Mouse (Mus musculus) heart, postnatal 0 days (tissue): ENCODE data around the gene Igsf9.

Experiments used
- CTCF ChIP-seq: IDR thresholded peaks from 2 replicates; pipeline ENCODE4 v1.5.1; 2016; ENCODE audit warnings: antibody characterized with exemption, control low read depth, low read depth
- EP300 ChIP-seq: IDR thresholded peaks from 2 replicates; pipeline ENCODE4 v1.6.1; 2016; ENCODE audit warnings: antibody characterized with exemption, low read depth

DNA sequence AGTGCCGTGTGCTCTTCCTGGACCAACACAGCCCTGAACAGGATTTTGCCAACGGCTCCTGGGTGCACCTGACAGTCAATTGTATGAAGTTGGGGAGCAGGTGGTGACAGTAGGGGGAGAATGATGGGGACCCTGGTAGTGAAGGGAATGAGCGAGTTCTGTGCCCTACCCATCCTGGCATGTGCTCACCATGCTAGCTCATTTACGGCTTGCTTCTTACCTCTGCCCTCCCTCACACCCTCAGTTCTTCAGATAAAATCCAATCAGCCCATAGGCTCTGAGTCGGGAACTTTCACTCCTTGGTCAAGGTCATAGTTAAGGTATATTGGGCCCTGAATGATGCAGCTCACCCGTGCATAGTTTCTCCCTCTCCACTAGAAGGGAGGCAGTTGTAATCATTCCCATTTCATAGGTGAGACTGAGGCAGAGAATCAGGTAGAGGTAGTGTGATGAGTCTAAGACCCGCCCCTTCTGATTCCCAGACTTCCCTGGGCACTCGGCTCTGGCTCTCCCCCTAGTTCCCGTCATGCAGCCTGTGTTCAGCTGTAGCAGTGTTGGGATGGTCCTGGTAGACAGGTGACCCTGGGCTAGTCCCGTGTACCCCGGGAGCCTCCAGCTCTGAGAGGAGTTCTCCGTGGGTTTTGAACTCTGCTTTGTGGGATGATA lies 8.1 kb downstream of the Igsf9 start:
- TF ChIP-seq CTCF (no peak), EP300 (no peak)
